Mouse (Mus musculus): ENCODE data around the gene Btnl2. TPM values are rescaled to one million over a fixed set of nuclear protein-coding genes. Genes with fewer than 3 reads are reported as not detected.

The Btnl2 gene
- polyA plus RNA-seq, 1 experiment from 2014 or later: not detected

GRCm38 (mm10) chr17:34362954-34363546 lies 8.4 kb downstream of the Btnl2 start:
- H3K9me3 ChIP-seq (ENCODE audit: control insufficient read depth, low read length): no peaks in the 10 kb centered on the region
- no peak for ATAC-seq (ENCODE audit: low FRiP score, low TSS enrichment)
- H3K9ac ChIP-seq (replicated peaks; ENCODE audit: low read length): no peak overlapping the region
- no peak for DNase-seq
- no peaks in the 10 kb centered on the region for H3K27me3 ChIP-seq (ENCODE audit: control insufficient read depth, insufficient read depth, low read length)
- no peaks in the 10 kb centered on the region for H3K4me1 ChIP-seq (ENCODE audit: control insufficient read depth, insufficient read depth, low read length)
- WGBS: 83% methylated on average over 15 of the region's 15 CpGs
- no peak overlapping the region for H3K4me2 ChIP-seq (ENCODE audit: low read length)
- no peak overlapping the region for H3K27ac ChIP-seq (replicated peaks; ENCODE audit: low read depth, low read length)
- H3K4me3 ChIP-seq (replicated peaks; ENCODE audit: low read depth, low read length): no peak overlapping the region
- H3K36me3 ChIP-seq (ENCODE audit: control insufficient read depth, insufficient read depth, low read length): no peaks in the 10 kb centered on the region

DNA sequence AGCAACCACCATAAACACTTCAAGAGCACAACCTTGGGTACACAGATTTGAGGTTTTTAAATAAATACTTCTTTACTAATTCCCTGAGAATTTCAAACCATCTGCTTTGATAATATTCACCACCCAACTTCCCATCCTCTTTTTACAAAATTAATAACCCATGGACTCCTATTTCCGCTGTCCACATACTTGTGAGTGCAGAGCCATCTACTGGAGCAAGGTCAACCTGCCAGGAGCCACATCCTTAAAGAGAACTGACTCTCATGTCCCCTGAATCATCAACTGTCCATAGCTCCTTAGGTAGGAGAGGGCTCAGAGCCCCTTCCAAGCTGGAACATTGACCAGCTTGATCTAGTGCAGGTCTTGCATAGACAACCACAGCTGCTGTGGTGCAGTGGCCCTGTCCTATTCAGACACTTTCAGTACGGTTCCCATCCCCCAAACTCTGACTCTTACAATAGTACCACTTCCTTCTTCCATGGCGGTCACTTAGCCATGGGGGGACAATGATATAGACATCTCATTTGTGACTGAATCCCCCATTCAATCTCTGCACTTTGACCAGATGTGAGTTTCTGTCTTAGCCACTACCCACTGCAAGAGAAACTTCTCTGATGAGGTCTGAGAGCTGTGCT lies 9.2 kb downstream of the Btnl2 start:
- Histone ChIP-seq H3K4me1 (ENCODE audit: control insufficient read depth, insufficient read depth, low read length) (no peaks in the 10 kb centered on the region), H3K36me3 (ENCODE audit: control insufficient read depth, insufficient read depth, low read length) (no peaks in the 10 kb centered on the region), H3K4me3 (replicated peaks; ENCODE audit: low read depth, low read length) (no peak overlapping the region), H3K4me2 (ENCODE audit: low read length) (no peak overlapping the region), H3K27me3 (ENCODE audit: control insufficient read depth, insufficient read depth, low read length) (no peaks in the 10 kb centered on the region), H3K9ac (replicated peaks; ENCODE audit: low read length) (no peak overlapping the region), H3K9me3 (ENCODE audit: control insufficient read depth, low read length) (no peaks in the 10 kb centered on the region), H3K27ac (replicated peaks; ENCODE audit: low read depth, low read length) (no peak overlapping the region)
- 78% methylated on average over 3 of the region's 3 CpGs for whole genome bisulfite sequencing
- DNase-seq (no peak), ATAC-seq (ENCODE audit: low FRiP score, low TSS enrichment) (no peak)

- no peak overlapping the region for H3K27ac ChIP-seq (replicated peaks; ENCODE audit: low read depth, low read length)
- H3K4me2 ChIP-seq (ENCODE audit: low read length): no peak overlapping the region
- ATAC-seq (ENCODE audit: low FRiP score, low TSS enrichment) (no peak), DNase-seq (no peak)
- H3K9me3 ChIP-seq (ENCODE audit: control insufficient read depth, low read length): no peaks in the 10 kb centered on the region
- H3K36me3 ChIP-seq (ENCODE audit: control insufficient read depth, insufficient read depth, low read length): no peaks in the 10 kb centered on the region
- WGBS: 73% methylated on average over 10 of the region's 10 CpGs
- H3K9ac ChIP-seq (replicated peaks; ENCODE audit: low read length): no peak overlapping the region
- no peaks in the 10 kb centered on the region for H3K4me1 ChIP-seq (ENCODE audit: control insufficient read depth, insufficient read depth, low read length)
- no peak overlapping the region for H3K4me3 ChIP-seq (replicated peaks; ENCODE audit: low read depth, low read length)
- no peaks in the 10 kb centered on the region for H3K27me3 ChIP-seq (ENCODE audit: control insufficient read depth, insufficient read depth, low read length)
Observed at GRCm38 (mm10) chr17:34365031-34365430, 10.4 kb downstream of the Btnl2 start.

- DNase-seq (no peak), ATAC-seq (ENCODE audit: low FRiP score, low TSS enrichment) (no peak)
- no peaks in the 10 kb centered on the region for H3K4me1 ChIP-seq (ENCODE audit: control insufficient read depth, insufficient read depth, low read length)
- H3K9ac ChIP-seq (replicated peaks; ENCODE audit: low read length): no peak overlapping the region
- no peaks in the 10 kb centered on the region for H3K9me3 ChIP-seq (ENCODE audit: control insufficient read depth, low read length)
- no peaks in the 10 kb centered on the region for H3K36me3 ChIP-seq (ENCODE audit: control insufficient read depth, insufficient read depth, low read length)
- no peak overlapping the region for H3K4me3 ChIP-seq (replicated peaks; ENCODE audit: low read depth, low read length)
- WGBS: 88% methylated on average over 4 of the region's 4 CpGs
- no peak overlapping the region for H3K4me2 ChIP-seq (ENCODE audit: low read length)
- H3K27me3 ChIP-seq (ENCODE audit: control insufficient read depth, insufficient read depth, low read length): no peaks in the 10 kb centered on the region
- no peak overlapping the region for H3K27ac ChIP-seq (replicated peaks; ENCODE audit: low read depth, low read length)
Observed at GRCm38 (mm10) chr17:34370563-34370962, 15.9 kb downstream of the Btnl2 start.

GRCm38 (mm10) chr17:34373055-34373709 lies 18.6 kb downstream of the Btnl2 start:
- Histone ChIP-seq H3K4me2 (ENCODE audit: low read length) (no peak overlapping the region), H3K36me3 (ENCODE audit: control insufficient read depth, insufficient read depth, low read length) (no peaks in the 10 kb centered on the region), H3K9ac (replicated peaks; ENCODE audit: low read length) (no peak overlapping the region), H3K27ac (replicated peaks; ENCODE audit: low read depth, low read length) (no peak overlapping the region), H3K9me3 (ENCODE audit: control insufficient read depth, low read length) (no peaks in the 10 kb centered on the region), H3K4me3 (replicated peaks; ENCODE audit: low read depth, low read length) (no peak overlapping the region), H3K4me1 (ENCODE audit: control insufficient read depth, insufficient read depth, low read length) (no peaks in the 10 kb centered on the region), H3K27me3 (ENCODE audit: control insufficient read depth, insufficient read depth, low read length) (no peaks in the 10 kb centered on the region)
- DNase-seq (no peak), ATAC-seq (ENCODE audit: low FRiP score, low TSS enrichment) (no peak)
- WGBS: 79% methylated on average over 6 of the region's 6 CpGs

- WGBS: 79% methylated on average over 2 of the region's 2 CpGs
- DNase-seq (no peak), ATAC-seq (ENCODE audit: low FRiP score, low TSS enrichment) (no peak)
- no peak within 1 kb of the TSS for H3K9ac ChIP-seq (replicated peaks; ENCODE audit: low read length)
- H3K9me3 ChIP-seq (ENCODE audit: control insufficient read depth, low read length): no peaks in the 10 kb centered on the region
- no peaks in the 10 kb centered on the region for H3K4me1 ChIP-seq (ENCODE audit: control insufficient read depth, insufficient read depth, low read length)
- H3K4me2 ChIP-seq (ENCODE audit: low read length): no peak within 1 kb of the TSS
- no peaks in the 10 kb centered on the region for H3K27me3 ChIP-seq (ENCODE audit: control insufficient read depth, insufficient read depth, low read length)
- no peaks in the 10 kb centered on the region for H3K36me3 ChIP-seq (ENCODE audit: control insufficient read depth, insufficient read depth, low read length)
- H3K27ac ChIP-seq (replicated peaks; ENCODE audit: low read depth, low read length): no peak within 1 kb of the TSS
- H3K4me3 ChIP-seq (replicated peaks; ENCODE audit: low read depth, low read length): no peak within 1 kb of the TSS
Observed at GRCm38 (mm10) chr17:34376847-34377246, 22.2 kb downstream of the Btnl2 start, which contains the start of gene Btnl1. Btnl1 (plus strand) TSS chr17:34377132.

GRCm38 (mm10) chr17:34377450-34378209 lies 23.0 kb downstream of the Btnl2 start:
- Histone ChIP-seq H3K27me3 (ENCODE audit: control insufficient read depth, insufficient read depth, low read length) (no peaks in the 10 kb centered on the region), H3K27ac (replicated peaks; ENCODE audit: low read depth, low read length) (no peak overlapping the region), H3K36me3 (ENCODE audit: control insufficient read depth, insufficient read depth, low read length) (no peaks in the 10 kb centered on the region), H3K9ac (replicated peaks; ENCODE audit: low read length) (no peak overlapping the region), H3K9me3 (ENCODE audit: control insufficient read depth, low read length) (no peaks in the 10 kb centered on the region), H3K4me2 (ENCODE audit: low read length) (no peak overlapping the region), H3K4me3 (replicated peaks; ENCODE audit: low read depth, low read length) (no peak overlapping the region), H3K4me1 (ENCODE audit: control insufficient read depth, insufficient read depth, low read length) (no peaks in the 10 kb centered on the region)
- WGBS: 67% methylated on average over 6 of the region's 6 CpGs
- DNase-seq (no peak), ATAC-seq (ENCODE audit: low FRiP score, low TSS enrichment) (no peak)

- no peak overlapping the region for H3K9ac ChIP-seq (replicated peaks; ENCODE audit: low read length)
- H3K36me3 ChIP-seq (ENCODE audit: control insufficient read depth, insufficient read depth, low read length): no peaks in the 10 kb centered on the region
- H3K4me2 ChIP-seq (ENCODE audit: low read length): no peak overlapping the region
- H3K4me1 ChIP-seq (ENCODE audit: control insufficient read depth, insufficient read depth, low read length): no peaks in the 10 kb centered on the region
- no peaks in the 10 kb centered on the region for H3K27me3 ChIP-seq (ENCODE audit: control insufficient read depth, insufficient read depth, low read length)
- H3K4me3 ChIP-seq (replicated peaks; ENCODE audit: low read depth, low read length): no peak overlapping the region
- no peaks in the 10 kb centered on the region for H3K9me3 ChIP-seq (ENCODE audit: control insufficient read depth, low read length)
- H3K27ac ChIP-seq (replicated peaks; ENCODE audit: low read depth, low read length): no peak overlapping the region
- no peak for DNase-seq
- 82% methylated on average over 2 of the region's 2 CpGs for WGBS
- no peak for ATAC-seq (ENCODE audit: low FRiP score, low TSS enrichment)
Observed at GRCm38 (mm10) chr17:34378716-34379115, 24.1 kb downstream of the Btnl2 start.

Measured in midbrain, embryonic 14.5 days (tissue).